Mouse (Mus musculus) neural tube, embryonic 13.5 days (tissue): Measurements from ENCODE around the gene Krt79. TPM values are rescaled to one million over a fixed set of nuclear protein-coding genes. Genes with fewer than 3 reads are reported as not detected.
A peak's percentile ranks its signal among the peaks of the same experiment; 100 is the strongest.

Experiments used
- ATAC-seq: fragments of 200-750 bp; cut with Nextera tagmentation; 2 replicates; pipeline ENCODE4 v1.8.0; 2017; ENCODE audit warnings: low read depth, mild to moderate bottlenecking, moderate TSS enrichment, moderate library complexity
- H3K27ac ChIP-seq: fragments of 300-500 bp; sonication (generic); replicated peaks from 2 replicates; pipeline ENCODE4 v1.5.1; 2015; ENCODE audit warnings: moderate library complexity, mild to moderate bottlenecking, inconsistent platforms
- H3K27me3 ChIP-seq: fragments of 300-500 bp; sonication (generic); 2 replicates; pipeline ENCODE4 v1.6.1; 2015; ENCODE audit warnings: mild to moderate bottlenecking, inconsistent platforms
- H3K36me3 ChIP-seq: fragments of 300-500 bp; sonication (generic); 2 replicates; pipeline ENCODE4 v1.6.1; 2015; ENCODE audit warnings: mild to moderate bottlenecking, inconsistent platforms
- H3K4me1 ChIP-seq: fragments of 300-500 bp; sonication (generic); replicated peaks from 2 replicates; pipeline ENCODE4 v1.6.1; 2015; ENCODE audit warnings: inconsistent platforms
- H3K4me2 ChIP-seq: fragments of 300-500 bp; sonication (generic); 2 replicates; pipeline ENCODE4 v1.6.1; 2015; ENCODE audit warnings: inconsistent platforms, mild to moderate bottlenecking, moderate library complexity
- H3K4me3 ChIP-seq: fragments of 300-500 bp; sonication (generic); 2 replicates; pipeline ENCODE4 v1.5.1; 2015; ENCODE audit warnings: mild to moderate bottlenecking, inconsistent platforms
- H3K9ac ChIP-seq: fragments of 300-500 bp; sonication (generic); 2 replicates; pipeline ENCODE4 v1.6.1; 2015; ENCODE audit warnings: moderate library complexity, mild to moderate bottlenecking, inconsistent platforms
- H3K9me3 ChIP-seq: fragments of 300-500 bp; sonication (generic); 2 replicates; pipeline ENCODE4 v1.6.1; 2016; ENCODE audit warnings: inconsistent platforms
- WGBS: fragments of 180-500 bp; shearing (Covaris S2); methylation state at CpG from one replicate; pipeline ENCODE4 v1.1.7; 2015; 5-methylcytosine and 5-hydroxymethylcytosine counted together
- polyA plus RNA-seq: library from polyadenylated mRNA; unstranded; fragments of >200 nt; fragmentation: Nextera tagmentation; extraction: Ambion mirVana; gene quantifications from 2 replicates; pipeline ENCODE4 v1.2.1, GENCODE M21; 2015

Krt79 gene
- 0.32 TPM in 2 replicates for polyA plus RNA-seq

GRCm38 (mm10) chr15:101940274-101940829, at the start of gene Krt79:
Gene Krt79 (minus strand): TSS chr15:101940324.
- peaks cover 6% of the 10 kb centered on the region for H3K4me1 ChIP-seq
- ATAC-seq = no peak
- H3K36me3 ChIP-seq = no peaks in the 10 kb centered on the region
- H3K9me3 ChIP-seq = no peaks in the 10 kb centered on the region
- no peak within 1 kb of the TSS for H3K27ac ChIP-seq
- H3K4me2 ChIP-seq = no peak within 1 kb of the TSS
- H3K4me3 ChIP-seq = no peak within 1 kb of the TSS
- no peak within 1 kb of the TSS for H3K9ac ChIP-seq
- 63% methylated on average over 6 of the region's 6 CpGs for WGBS
- H3K27me3 ChIP-seq = no peaks in the 10 kb centered on the region

- Histone ChIP-seq H3K4me3 (no peak overlapping the region), H3K4me1 (0 out of 2 replicates have a peak, but pooled peaks cover 4% of the 10 kb centered on the region), H3K27ac (no peak overlapping the region), H3K9me3 (no peaks in the 10 kb centered on the region), H3K36me3 (no peaks in the 10 kb centered on the region), H3K27me3 (peaks cover 31% of the 10 kb centered on the region), H3K9ac (no peak overlapping the region), H3K4me2 (no peak overlapping the region)
- ATAC-seq = no peak
- WGBS = 69% methylated on average over 8 of the region's 8 CpGs
Measured at GRCm38 (mm10) chr15:101988714-101989113, 48.6 kb upstream of the Krt79 start.

DNA sequence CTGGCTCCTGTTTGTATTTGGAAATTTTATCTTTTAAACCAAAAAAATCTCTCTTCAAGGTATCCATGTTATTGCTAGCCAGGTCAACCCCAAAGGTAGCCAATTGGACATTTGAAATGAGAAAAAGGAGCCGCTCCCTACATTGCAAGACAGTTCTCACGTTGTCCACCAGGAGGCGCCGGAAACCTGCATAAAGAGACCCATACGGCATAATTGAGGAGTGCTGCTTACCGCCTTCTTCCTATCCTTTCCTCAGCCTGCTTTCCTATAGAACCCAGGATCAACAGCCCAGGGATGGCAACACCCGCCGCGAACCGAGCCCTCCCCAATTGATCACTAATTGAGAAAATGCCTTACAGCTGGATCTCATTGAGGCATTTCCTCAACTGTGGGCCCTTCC, 48.0 kb upstream of the Krt79 start:
- H3K9ac ChIP-seq = no peak overlapping the region
- no peaks in the 10 kb centered on the region for H3K36me3 ChIP-seq
- H3K4me1 ChIP-seq = 0 out of 2 replicates have a peak, but pooled peaks cover 5% of the 10 kb centered on the region
- no peak overlapping the region for H3K4me3 ChIP-seq
- ATAC-seq = no peak
- no peak overlapping the region for H3K27ac ChIP-seq
- WGBS = 0% methylated on average over 10 of the region's 10 CpGs
- no peak overlapping the region for H3K4me2 ChIP-seq
- no peaks in the 10 kb centered on the region for H3K9me3 ChIP-seq
- peaks cover 31% of the 10 kb centered on the region for H3K27me3 ChIP-seq

DNA sequence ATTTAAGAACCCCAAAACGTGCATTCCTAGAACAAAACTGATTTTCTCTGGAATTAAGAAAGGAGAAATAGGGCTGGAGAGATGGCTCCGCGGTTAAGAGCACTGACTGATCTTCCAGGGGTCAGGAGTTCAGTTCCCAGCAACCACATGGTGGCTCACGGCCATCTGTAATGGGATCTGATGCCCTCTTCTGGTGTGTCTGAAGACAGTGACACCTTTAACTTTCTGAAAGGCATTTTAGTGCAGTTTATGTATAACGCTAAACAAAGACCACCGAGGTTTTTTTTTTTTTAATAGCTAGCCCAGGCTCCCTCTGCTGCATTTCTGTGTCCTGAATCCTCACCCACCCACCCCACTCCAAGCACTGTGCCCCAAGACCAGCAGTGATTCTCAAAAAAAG, 44.6 kb upstream of the Krt79 start:
- Histone ChIP-seq H3K9ac (0 out of 2 replicates have a peak overlapping the region, but pooled peaks have one; percentile 46), H3K4me2 (peak overlapping the region; percentile 52; the same call in 1 of the 2 replicates), H3K4me3 (no peak overlapping the region), H3K4me1 (0 out of 2 replicates have a peak, but pooled peaks cover 5% of the 10 kb centered on the region), H3K9me3 (no peaks in the 10 kb centered on the region), H3K27ac (no peak overlapping the region), H3K36me3 (no peaks in the 10 kb centered on the region), H3K27me3 (peaks cover 9% of the 10 kb centered on the region)
- WGBS = 25% methylated on average over 6 of the region's 6 CpGs
- ATAC-seq = no peak

GRCm38 (mm10) chr15:101983949-101984601, 44.0 kb upstream of the Krt79 start:
- Histone ChIP-seq H3K4me1 (0 out of 2 replicates have a peak, but pooled peaks cover 5% of the 10 kb centered on the region), H3K9me3 (no peaks in the 10 kb centered on the region), H3K9ac (peak overlapping the region; percentile 61; the same call in 1 of the 2 replicates), H3K36me3 (no peaks in the 10 kb centered on the region), H3K4me3 (peak overlapping the region; percentile 26), H3K27me3 (peaks cover 9% of the 10 kb centered on the region), H3K4me2 (peak overlapping the region; percentile 52), H3K27ac (peak overlapping the region; percentile 80)
- ATAC-seq = peak; percentile 97
- under 1% methylated on average over 15 of the region's 15 CpGs for WGBS

GRCm38 (mm10) chr15:101983315-101983948, 43.3 kb upstream of the Krt79 start:
- Histone ChIP-seq H3K9me3 (no peaks in the 10 kb centered on the region), H3K9ac (peak overlapping the region; percentile 61; the same call in 1 of the 2 replicates), H3K4me2 (peak overlapping the region; percentile 52), H3K36me3 (no peaks in the 10 kb centered on the region), H3K27me3 (peaks cover 4% of the 10 kb centered on the region), H3K4me1 (0 out of 2 replicates have a peak, but pooled peaks cover 5% of the 10 kb centered on the region), H3K27ac (peak overlapping the region; percentile 80), H3K4me3 (0 out of 2 replicates have a peak overlapping the region, but pooled peaks have one; percentile 26)
- 82% methylated on average over 13 of the region's 13 CpGs for WGBS
- peak; percentile 12; the same call in 1 of the 2 replicates for ATAC-seq

GRCm38 (mm10) chr15:101980849-101981248, 40.7 kb upstream of the Krt79 start:
- Histone ChIP-seq H3K4me2 (no peak overlapping the region), H3K27me3 (peaks cover 3% of the 10 kb centered on the region; the same call in 1 of the 2 replicates), H3K4me3 (no peak overlapping the region), H3K9me3 (no peaks in the 10 kb centered on the region), H3K4me1 (peaks cover 27% of the 10 kb centered on the region), H3K36me3 (no peaks in the 10 kb centered on the region), H3K27ac (no peak overlapping the region), H3K9ac (no peak overlapping the region)
- WGBS = 76% methylated on average over 6 of the region's 6 CpGs
- ATAC-seq = no peak

GRCm38 (mm10) chr15:101977043-101977726, 37.1 kb upstream of the Krt79 start:
- peak overlapping the region; percentile 49 for H3K27ac ChIP-seq
- H3K4me1 ChIP-seq = peaks cover 29% of the 10 kb centered on the region
- ATAC-seq = peak; percentile 72
- H3K36me3 ChIP-seq = no peaks in the 10 kb centered on the region
- WGBS = 4% methylated on average over 37 of the region's 39 CpGs
- H3K9me3 ChIP-seq = no peaks in the 10 kb centered on the region
- H3K27me3 ChIP-seq = no peaks in the 10 kb centered on the region
- peak overlapping the region; percentile 37 for H3K4me3 ChIP-seq
- H3K4me2 ChIP-seq = peak overlapping the region; percentile 64
- peak overlapping the region; percentile 70 for H3K9ac ChIP-seq

DNA sequence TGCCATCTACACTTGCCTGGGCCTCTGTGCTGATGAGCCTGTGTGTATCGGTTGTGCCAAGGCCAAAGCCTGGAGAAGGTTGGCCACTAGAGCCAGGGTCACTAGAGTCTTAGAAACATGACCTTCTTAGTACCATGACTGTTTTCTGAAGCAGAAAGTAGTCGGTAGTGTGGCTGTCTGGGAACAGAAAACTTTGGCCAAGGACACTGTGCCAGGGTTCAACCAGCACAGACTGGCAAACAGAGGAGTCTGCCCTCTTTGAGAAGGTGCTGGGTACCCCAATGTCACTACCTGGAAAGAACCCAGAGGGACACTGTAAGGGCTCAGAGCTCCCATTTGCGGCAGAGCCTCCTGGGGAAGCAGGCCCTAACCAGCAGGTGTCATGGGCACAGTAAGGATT, 36.5 kb upstream of the Krt79 start:
- Histone ChIP-seq H3K4me1 (peaks cover 29% of the 10 kb centered on the region), H3K36me3 (no peaks in the 10 kb centered on the region), H3K27ac (peak overlapping the region; percentile 49; the same call in 1 of the 2 replicates), H3K9me3 (no peaks in the 10 kb centered on the region), H3K27me3 (no peaks in the 10 kb centered on the region), H3K9ac (peak overlapping the region; percentile 70; the same call in 1 of the 2 replicates), H3K4me3 (no peak overlapping the region), H3K4me2 (peak overlapping the region; percentile 64)
- no peak for ATAC-seq
- WGBS = 56% methylated on average over 3 of the region's 3 CpGs

- ATAC-seq = no peak
- H3K4me2 ChIP-seq = no peak overlapping the region
- H3K27ac ChIP-seq = no peak overlapping the region
- H3K9ac ChIP-seq = no peak overlapping the region
- peaks cover 29% of the 10 kb centered on the region for H3K4me1 ChIP-seq
- 38% methylated on average over 5 of the region's 5 CpGs for WGBS
- no peak overlapping the region for H3K4me3 ChIP-seq
- H3K27me3 ChIP-seq = no peaks in the 10 kb centered on the region
- H3K36me3 ChIP-seq = no peaks in the 10 kb centered on the region
- H3K9me3 ChIP-seq = no peaks in the 10 kb centered on the region
Measured at GRCm38 (mm10) chr15:101976023-101976422, 35.9 kb upstream of the Krt79 start.

GRCm38 (mm10) chr15:101974083-101974845, 34.1 kb upstream of the Krt79 start:
- H3K36me3 ChIP-seq = no peaks in the 10 kb centered on the region
- H3K9ac ChIP-seq = no peak overlapping the region
- no peak for ATAC-seq
- H3K4me3 ChIP-seq = no peak overlapping the region
- H3K27ac ChIP-seq = no peak overlapping the region
- H3K4me2 ChIP-seq = no peak overlapping the region
- 65% methylated on average over 15 of the region's 16 CpGs for WGBS
- no peaks in the 10 kb centered on the region for H3K9me3 ChIP-seq
- no peaks in the 10 kb centered on the region for H3K27me3 ChIP-seq
- H3K4me1 ChIP-seq = peaks cover 29% of the 10 kb centered on the region
